Mouse (Mus musculus): Measurements from ENCODE around the gene Ei24. TPM values are rescaled to one million over a fixed set of nuclear protein-coding genes. Genes with fewer than 3 reads are reported as not detected.
A peak's percentile ranks its signal among the peaks of the same experiment; 100 is the strongest.

Ei24 gene
- polyA plus RNA-seq (2012; rRNA removed): 117 and 122 TPM in 2 replicates

- peak; percentile 91 for DNase-seq (ENCODE audit: low read depth)
- TF ChIP-seq CTCF (IDR thresholded peaks at IDR 0.05; ENCODE audit: borderline replicate concordance, extremely low read depth, insufficient read depth, insufficient read length) (no peak), POLR2A (IDR thresholded peaks at IDR 0.05; ENCODE audit: borderline replicate concordance, extremely low read depth, insufficient read depth, insufficient read length, poor library complexity, severe bottlenecking) (peak; percentile 95)
These were observed at the start of gene Ei24 for GRCm38 (mm10) chr9:36796781-36797555. Gene Ei24, minus strand, starts transcription at chr9:36797393.

- no peak for DNase-seq (ENCODE audit: low read depth)
- TF ChIP-seq CTCF (IDR thresholded peaks at IDR 0.05; ENCODE audit: borderline replicate concordance, extremely low read depth, insufficient read depth, insufficient read length) (no peak), POLR2A (IDR thresholded peaks at IDR 0.05; ENCODE audit: borderline replicate concordance, extremely low read depth, insufficient read depth, insufficient read length, poor library complexity, severe bottlenecking) (no peak)
These were observed 49.2 kb upstream of the Ei24 start for GRCm38 (mm10) chr9:36846346-36846745.

GRCm38 (mm10) chr9:36833914-36834313 is 36.7 kb upstream of the Ei24 start:
- no peak for TF ChIP-seq POLR2A (IDR thresholded peaks at IDR 0.05; ENCODE audit: borderline replicate concordance, extremely low read depth, insufficient read depth, insufficient read length, poor library complexity, severe bottlenecking)
- TF ChIP-seq CTCF (IDR thresholded peaks at IDR 0.05; ENCODE audit: borderline replicate concordance, extremely low read depth, insufficient read depth, insufficient read length): no peak
- no peak for DNase-seq (ENCODE audit: low read depth)

DNA sequence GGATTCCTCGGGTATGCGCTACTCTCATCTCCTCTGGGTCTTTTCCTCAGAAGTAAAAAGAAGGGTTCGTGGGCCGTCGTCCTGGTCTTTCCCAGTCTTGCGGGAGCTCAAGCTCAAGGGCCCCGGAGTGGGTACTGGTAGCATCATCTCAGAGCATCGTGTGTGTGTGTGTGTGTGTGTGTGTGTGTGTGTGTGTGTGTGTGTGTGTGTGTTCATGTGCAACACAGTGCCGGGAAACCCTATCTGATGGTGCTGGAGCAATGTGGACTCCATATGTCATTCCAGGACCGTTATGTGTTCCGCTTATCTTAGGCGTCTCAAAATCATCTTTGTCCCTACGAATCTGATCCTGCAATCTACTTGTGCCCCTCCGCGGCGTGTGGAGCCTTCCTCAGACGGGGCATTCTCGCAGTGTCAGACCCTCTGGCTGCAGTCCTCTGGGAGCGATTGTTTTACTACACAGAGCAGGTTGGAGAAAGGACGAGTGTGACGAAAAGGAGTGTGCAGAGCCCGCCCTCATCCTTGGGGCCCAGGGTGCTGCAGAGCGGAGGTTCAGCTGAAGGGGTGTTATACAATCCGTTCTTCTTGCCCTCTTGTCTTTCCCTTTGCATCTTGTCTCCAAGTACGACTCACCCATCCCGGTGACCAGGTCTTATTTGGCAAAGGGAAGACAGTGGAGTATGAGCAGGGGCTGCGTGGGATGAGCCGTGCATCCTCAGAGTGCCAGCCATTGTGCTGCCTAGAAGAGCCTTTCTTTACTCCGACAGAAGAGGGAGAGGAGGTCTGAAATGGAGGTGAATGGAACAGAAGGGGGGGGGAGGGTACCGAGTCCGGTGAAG is 36.1 kb upstream of the Ei24 start:
- DNase-seq (ENCODE audit: low read depth): peak; percentile 88
- TF ChIP-seq CTCF (IDR thresholded peaks at IDR 0.05; ENCODE audit: borderline replicate concordance, extremely low read depth, insufficient read depth, insufficient read length): no peak
- no peak; the same call in 1 of the 2 replicates for TF ChIP-seq POLR2A (IDR thresholded peaks at IDR 0.05; ENCODE audit: borderline replicate concordance, extremely low read depth, insufficient read depth, insufficient read length, poor library complexity, severe bottlenecking)

- peak; percentile 97 for DNase-seq (ENCODE audit: low read depth)
- TF ChIP-seq POLR2A (IDR thresholded peaks at IDR 0.05; ENCODE audit: borderline replicate concordance, extremely low read depth, insufficient read depth, insufficient read length, poor library complexity, severe bottlenecking) (peak; percentile 98), CTCF (IDR thresholded peaks at IDR 0.05; ENCODE audit: borderline replicate concordance, extremely low read depth, insufficient read depth, insufficient read length) (peak; percentile 29; the same call in 1 of the 2 replicates)
These were observed 35.3 kb upstream of the Ei24 start for GRCm38 (mm10) chr9:36832529-36832928.

GRCm38 (mm10) chr9:36831401-36831800 is 34.2 kb upstream of the Ei24 start:
- TF ChIP-seq POLR2A (IDR thresholded peaks at IDR 0.05; ENCODE audit: borderline replicate concordance, extremely low read depth, insufficient read depth, insufficient read length, poor library complexity, severe bottlenecking) (no peak), CTCF (IDR thresholded peaks at IDR 0.05; ENCODE audit: borderline replicate concordance, extremely low read depth, insufficient read depth, insufficient read length) (no peak)
- DNase-seq (ENCODE audit: low read depth): no peak

GRCm38 (mm10) chr9:36826612-36827363 is 29.6 kb upstream of the Ei24 start:
- peak; percentile 87 for DNase-seq (ENCODE audit: low read depth)
- no peak for TF ChIP-seq CTCF (IDR thresholded peaks at IDR 0.05; ENCODE audit: borderline replicate concordance, extremely low read depth, insufficient read depth, insufficient read length)
- TF ChIP-seq POLR2A (IDR thresholded peaks at IDR 0.05; ENCODE audit: borderline replicate concordance, extremely low read depth, insufficient read depth, insufficient read length, poor library complexity, severe bottlenecking): no peak

GRCm38 (mm10) chr9:36822024-36822423 is 24.8 kb upstream of the Ei24 start:
- no peak for DNase-seq (ENCODE audit: low read depth)
- no peak for TF ChIP-seq CTCF (IDR thresholded peaks at IDR 0.05; ENCODE audit: borderline replicate concordance, extremely low read depth, insufficient read depth, insufficient read length)

GRCm38 (mm10) chr9:36821644-36822000 is 24.4 kb upstream of the Ei24 start, which contains the start of gene Fez1:
Gene Fez1, plus strand, starts transcription at chr9:36821864.
- DNase-seq (ENCODE audit: low read depth): peak; percentile 99
- TF ChIP-seq CTCF (IDR thresholded peaks at IDR 0.05; ENCODE audit: borderline replicate concordance, extremely low read depth, insufficient read depth, insufficient read length) (no peak), POLR2A (IDR thresholded peaks at IDR 0.05; ENCODE audit: borderline replicate concordance, extremely low read depth, insufficient read depth, insufficient read length, poor library complexity, severe bottlenecking) (peak; percentile 35; the same call in 1 of the 2 replicates)

DNA sequence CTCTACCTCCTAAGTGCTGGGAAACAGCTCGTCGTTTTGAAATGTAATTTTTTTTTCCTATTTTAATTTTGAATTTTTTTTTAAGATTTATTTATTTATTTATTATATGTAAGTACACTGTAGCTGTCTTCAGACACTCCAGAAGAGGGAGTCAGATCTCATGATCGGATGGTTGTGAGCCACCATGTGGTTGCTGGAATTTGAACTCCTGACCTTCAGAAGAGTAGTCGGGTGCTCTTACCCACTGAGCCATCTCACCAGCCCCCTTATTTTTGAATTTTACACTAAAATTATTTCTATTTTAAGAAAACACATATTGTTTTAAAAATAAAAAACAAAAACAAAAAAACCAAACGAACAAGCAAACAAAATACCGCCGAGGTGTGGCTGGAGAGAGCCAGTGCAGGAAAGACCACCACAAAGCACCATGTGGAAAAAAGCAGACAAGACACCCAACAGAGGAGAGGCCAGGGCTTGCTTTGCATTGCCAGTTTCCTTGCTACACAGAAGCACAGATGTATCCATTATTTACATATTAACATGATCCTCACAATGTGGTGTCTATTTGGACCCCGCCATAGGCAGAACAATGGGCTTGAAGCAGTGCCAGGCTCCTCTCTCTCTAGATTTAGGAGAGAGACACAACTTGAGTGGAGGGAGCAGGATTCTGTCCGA is 23.9 kb upstream of the Ei24 start:
- peak; percentile 90 for DNase-seq (ENCODE audit: low read depth)
- no peak for TF ChIP-seq POLR2A (IDR thresholded peaks at IDR 0.05; ENCODE audit: borderline replicate concordance, extremely low read depth, insufficient read depth, insufficient read length, poor library complexity, severe bottlenecking)
- peak; percentile 51; the same call in 1 of the 2 replicates for TF ChIP-seq CTCF (IDR thresholded peaks at IDR 0.05; ENCODE audit: borderline replicate concordance, extremely low read depth, insufficient read depth, insufficient read length)

All from brain, embryonic 14.5 days (tissue).